Mouse (Mus musculus) heart, postnatal 10 days (tissue): ENCODE data around the gene Hlx. TPM values are rescaled to one million over a fixed set of nuclear protein-coding genes. Genes with fewer than 3 reads are reported as not detected.

ENCODE experiments used
- DNase-seq, 2 experiments: peaks; one replicate each; pipeline ENCODE4 v3.0.0; 2021
- intact Hi-C: fragments of 180-260 bp; cut with DNase I; formaldehyde crosslinking; loops from one replicate; pipeline ENCODE4 v1.15.1; 2025
- total RNA-seq, 2 experiments: library from RNA; stranded (reverse); gene quantifications; 2 replicates each; pipeline ENCODE4 v1.2.3; 2021

Hlx gene
- total RNA-seq, 2 experiments from 2014 or later, result 23.2 to 27.1 TPM

DNA sequence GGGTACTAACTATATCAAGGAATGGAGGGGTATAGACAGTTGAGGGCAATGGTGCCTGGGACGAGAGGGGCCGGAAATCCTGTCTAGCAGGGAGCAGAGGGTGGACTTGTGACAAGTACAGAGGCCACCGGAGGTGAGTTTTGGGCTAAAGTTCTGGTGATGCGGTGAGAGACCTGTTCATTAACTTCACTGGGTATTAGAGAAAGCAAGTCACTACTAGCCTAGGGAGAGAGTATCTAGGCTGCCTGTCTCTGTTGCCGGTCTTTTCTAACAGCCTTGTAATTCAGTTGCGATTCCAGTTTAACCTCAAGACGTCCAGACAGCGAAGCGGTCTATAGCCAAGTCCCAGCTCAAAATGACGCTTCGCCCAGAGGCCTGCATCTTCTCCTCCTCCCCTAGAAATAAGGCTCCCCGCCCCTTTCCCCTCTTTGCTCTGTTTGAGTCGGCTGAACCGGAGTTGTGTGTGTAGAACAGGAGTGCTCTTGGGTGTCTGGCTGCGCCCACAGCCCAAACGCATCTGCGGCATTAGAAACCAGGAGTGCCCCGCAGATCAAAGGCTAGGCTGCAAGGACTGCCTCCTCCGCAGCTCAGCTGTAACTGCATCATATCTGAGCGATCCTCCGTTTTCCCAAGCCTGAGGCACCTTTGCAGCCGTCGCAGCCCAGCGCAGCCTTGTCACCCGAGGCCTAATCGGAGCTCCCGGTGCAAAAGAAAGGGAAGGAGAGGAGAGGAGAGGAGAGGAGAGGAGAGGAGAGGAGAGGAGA is 1.8 kb upstream of the Hlx start:
- intact Hi-C loops, result loop anchor here (2.0 to 5.0 kb wide), 2 partner anchors 15 to 697 kb away; no protein-coding TSS in a partner anchor
- peak in 1 of 2 experiments; percentile 63 for DNase-seq

DNA sequence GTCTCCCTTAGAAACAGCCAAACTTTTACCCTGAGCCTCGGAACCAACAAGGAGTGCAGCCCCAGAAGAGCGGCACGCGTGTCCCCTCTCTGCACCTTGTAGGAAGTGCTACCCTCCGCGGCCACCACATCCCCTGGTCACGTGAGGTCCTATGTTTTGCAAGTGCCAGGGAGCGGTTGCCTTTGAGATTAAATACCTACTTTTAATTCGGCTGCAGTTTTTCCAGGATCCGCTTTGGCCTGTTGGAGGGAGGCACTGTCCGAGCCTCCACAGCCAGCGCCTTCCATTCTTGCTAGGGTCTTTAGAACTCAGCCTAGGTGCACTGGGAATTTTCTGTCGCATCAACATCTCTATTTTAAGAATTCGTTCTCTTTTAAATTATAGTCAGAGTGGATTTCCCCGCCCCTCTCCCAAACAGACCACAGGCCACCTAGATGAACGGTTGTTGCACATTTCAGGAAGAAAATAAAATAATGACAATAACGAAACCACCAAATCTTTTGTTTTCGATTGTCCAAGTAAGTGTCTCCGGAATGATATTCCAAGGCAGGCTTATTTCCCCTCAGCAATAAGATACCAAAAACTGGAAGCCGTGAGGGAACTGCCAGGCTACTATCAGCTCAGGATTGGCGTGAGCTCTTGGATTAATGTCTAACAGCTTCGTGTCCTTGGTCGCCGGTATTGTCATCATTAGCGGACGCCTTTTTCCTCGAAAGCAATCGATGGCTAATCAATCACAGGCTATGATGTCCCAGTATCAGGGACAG is 1.1 kb upstream of the Hlx start:
- DNase-seq, result peak in 1 of 2 experiments; percentile 50
- intact Hi-C loops, result loop anchor here (2.0 to 5.0 kb wide), 2 partner anchors 15 to 696 kb away; no protein-coding TSS in a partner anchor

DNA sequence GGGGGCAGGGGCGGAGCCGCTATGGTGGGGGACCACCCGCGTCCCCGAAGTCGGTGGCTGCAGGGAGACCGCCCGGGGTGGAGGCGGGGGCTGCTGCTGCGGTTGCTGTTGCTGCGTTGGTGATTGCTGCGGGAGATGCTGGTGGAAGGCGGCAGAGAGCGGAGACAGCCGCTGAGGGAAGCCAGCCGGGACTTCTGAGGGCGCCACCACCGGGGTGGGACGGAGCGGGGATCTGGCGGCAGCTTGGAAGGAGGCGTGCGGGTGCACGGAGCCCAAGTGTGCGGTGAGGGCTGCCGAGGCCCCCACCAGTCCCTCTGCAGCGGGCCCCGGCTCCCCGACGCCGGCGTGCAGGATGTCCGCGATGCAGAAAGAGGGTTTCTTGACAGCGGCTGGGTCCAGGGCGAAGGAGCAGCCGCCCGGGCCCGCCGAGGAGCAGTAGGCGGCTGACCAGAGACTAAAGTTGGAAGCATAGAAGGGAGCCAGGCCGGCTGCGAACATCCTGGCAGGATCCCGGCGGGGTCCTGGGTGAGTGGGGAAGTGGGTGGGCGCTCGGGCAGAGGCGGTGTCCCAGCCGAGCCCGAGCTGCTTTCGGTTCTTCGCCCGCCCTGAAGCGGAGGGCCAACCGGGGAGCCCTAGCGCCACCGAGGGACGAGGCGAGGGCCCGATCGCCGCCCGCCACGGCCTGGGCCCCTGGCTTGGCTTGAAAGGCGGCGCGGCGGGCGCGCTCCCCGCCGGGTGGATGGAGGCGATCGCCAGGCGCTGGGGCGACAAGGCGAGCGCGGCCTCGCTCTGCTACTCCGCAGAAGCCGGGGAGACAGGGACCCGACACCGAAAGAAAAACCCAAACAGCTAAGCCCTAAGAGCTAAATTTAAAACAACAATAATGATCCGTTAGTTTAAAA is 524 bp downstream of the Hlx start:
- intact Hi-C loops, result loop anchor here (5.0 kb wide), 1 partner anchor 695 kb away; no protein-coding TSS in a partner anchor
- peak; percentile 70 to 73 for DNase-seq

DNA sequence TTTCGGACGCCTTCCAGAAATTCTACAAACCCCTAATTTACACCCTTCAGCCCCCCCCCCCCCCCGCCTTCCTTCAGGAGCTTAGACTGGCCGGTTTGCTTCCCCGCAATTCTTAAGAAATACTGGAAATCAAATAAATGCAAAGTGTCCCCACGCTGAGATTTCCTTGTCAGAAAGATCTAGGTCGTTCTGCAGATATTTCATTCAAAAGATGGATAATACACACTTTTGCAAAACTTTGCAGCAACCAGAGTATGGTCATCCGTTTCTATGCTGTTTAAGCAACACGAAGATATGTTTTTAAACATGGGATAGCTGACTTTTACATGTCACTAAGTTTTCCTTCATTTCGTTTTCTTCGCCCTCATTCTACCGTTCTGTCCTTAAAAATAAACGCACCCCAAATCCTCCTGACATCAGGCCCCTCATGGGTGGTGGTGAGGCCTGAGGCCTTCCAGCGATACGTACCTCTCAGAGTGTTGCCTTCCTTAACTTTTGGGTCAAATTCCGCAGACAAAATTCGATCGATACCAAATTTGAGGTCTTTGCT is 1.3 kb downstream of the Hlx start:
- DNase-seq, result no peak
- intact Hi-C loops, result loop anchor here (5.0 kb wide), 1 partner anchor 694 kb away; no protein-coding TSS in a partner anchor

DNA sequence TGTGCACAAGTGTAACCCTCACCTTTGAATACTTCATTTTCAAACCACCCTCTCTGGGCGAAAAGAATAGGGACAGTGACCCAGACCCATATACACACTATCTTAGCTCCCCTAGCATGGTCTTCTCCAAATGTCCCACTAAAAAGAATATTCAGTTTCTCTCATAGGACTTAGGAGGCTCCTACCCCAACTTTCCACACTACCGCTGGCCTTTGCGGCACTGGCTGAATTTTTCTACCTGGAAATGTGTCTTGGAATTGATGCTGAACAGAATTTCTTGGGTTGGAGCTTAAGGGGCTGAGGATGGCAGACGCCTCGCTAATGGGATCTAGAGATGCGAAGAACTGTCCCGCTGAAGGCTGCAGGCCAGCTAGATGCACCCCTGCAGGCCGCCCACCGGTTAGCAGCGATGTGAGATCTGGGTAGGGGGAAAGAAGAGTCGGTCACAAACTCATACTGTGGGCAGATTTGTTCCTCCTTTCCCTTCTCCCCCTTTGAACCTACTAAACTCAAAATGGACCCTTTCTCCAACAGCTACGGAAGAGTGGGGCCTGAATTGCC is 1.9 kb downstream of the Hlx start:
- intact Hi-C loops, result loop anchor here (5.0 kb wide), 1 partner anchor 693 kb away; no protein-coding TSS in a partner anchor
- DNase-seq, result no peak

DNA sequence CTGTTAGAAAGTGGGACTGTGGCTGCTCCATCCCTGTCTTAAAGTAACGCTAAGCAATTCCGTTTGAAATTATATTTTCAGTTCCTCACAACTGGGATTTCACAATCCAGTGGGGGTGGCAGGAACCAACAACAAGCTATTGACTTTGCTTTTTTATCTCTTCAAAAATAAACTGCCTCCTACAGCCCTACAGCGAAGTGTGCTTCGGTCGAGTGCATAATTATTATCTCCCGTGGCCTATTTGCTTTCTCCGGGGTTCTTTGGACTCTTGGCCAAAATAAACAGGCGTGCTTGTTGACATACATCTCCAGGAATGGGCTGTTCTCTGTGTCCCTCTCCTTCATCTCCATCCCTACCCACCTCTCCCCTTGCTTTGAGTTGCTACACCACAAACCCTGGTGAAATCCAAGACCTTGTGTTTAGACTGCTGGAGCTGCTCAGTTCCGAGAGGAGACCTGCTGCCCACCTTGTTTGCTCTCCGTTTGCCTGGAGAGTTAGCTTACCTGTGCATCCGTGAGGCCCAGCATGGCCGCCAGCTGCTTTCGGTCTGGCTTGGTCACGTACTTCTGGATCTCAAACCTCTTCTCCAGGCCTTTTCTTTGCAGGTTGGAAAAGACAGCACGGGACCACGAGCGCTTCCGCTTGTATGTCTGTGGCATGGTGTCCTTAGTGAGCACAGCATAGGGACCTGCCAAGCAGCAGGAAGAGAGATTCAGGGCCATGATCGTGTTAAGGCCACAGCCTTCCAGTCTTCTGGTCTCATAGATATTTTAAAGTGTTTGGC is 2.9 kb downstream of the Hlx start:
- peak in 1 of 2 experiments; percentile 43 for DNase-seq
- intact Hi-C loops, result loop anchor here (5.0 kb wide), 1 partner anchor 692 kb away; no protein-coding TSS in a partner anchor

DNA sequence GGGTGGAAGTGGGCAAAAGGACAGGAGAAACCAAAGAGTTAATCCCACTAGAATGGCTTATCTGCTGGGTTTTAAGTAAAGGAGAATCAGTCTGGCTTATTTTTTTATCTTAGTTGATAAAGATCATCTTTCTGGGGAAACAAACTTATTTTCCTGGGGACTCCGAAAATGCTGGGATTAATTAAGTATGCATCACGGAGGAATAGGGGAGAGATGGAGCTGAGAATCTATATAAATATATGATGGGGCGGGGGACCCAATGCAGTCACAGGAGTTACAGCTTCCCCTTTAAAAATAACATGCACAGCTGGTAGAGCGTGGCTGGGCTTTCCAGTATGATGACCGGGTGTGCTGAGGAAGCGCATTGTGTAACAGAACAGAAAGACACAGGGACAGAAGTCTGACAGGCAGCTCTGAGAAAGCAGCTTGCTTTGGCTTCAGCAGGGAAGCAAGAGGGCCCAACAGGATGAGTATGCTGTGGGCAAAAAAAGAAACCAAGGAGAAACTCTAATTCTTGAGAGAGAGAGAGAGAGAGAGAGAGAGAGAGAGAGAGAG is 3.8 kb downstream of the Hlx start:
- intact Hi-C loops, result no loop called here
- no peak for DNase-seq

DNA sequence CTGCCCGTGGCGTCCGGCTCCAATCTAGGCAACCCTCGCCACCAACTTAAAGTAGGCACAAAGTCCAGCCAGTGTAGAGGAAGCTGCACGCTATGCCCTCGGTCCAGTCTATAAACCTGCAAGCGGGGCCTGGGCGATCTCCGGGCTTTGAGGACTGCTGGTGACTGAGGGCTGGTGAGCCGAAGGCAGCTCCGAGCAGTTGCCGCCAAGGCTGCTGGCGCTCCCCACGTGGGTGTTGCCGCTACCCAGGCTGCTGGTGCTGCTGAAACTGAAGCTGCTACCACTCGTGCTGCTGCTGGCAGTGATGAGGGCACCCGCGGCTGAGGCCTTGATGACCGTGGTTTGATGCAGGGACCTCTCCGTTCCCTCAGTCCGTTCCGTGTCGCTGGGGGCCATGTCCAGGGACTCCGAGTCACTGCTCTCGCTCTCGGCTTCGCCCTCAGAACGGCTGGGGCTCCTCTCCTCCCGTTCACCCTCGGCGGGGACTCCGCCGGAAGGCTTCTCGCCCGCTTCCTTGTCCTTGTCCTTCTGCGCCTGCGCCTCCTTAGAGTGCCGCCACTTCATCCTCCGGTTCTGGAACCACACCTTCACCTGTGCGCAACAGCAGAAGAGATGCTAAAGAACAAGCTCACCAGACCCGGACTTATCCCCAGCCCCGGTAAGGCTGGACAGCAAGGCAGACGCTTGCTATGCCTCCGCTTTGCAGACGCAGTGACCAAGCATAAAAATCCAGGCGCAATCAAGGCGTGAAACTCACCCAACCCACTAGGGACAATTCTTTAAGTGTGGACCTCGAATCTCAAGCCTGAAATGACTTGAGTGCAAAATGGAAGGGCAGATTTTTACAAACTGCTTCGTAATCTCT is 4.8 kb downstream of the Hlx start:
- intact Hi-C loops, result no loop called here
- DNase-seq, result no peak

DNA sequence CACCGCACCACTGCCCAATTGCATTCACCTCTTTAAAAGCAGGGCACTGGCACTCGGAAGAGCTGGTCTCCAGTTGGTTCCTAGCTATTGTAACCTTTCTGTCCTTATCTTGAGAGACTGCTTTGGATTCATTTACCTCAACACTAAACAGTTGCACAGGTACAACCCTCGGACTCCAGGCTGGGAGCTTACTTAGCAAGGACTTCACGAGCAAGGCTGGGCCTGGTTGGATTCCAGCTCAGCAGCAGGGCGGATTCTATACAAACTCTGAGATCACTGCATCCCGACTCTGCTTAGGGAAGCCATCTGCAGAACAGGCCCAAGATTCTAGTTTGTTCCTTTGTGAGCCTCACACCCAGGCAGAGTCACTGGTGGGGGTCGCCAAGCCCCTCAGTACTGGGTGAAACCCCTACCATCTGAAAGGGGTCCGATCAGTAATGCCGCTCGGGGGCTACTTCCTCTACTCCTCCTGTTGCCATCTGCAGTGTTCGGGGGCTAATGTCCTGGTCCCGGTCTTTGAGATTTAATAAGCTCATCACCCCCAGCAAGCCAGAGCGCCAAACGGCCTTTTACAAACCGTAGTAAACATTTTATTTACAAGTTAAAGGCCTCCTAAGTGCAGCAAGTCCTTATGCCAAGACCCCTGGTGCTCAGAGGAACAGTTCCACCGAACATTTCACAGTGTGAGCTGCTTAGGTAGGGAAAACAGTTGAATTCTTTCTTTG is 5.7 kb downstream of the Hlx start:
- no peak for DNase-seq
- intact Hi-C loops, result no loop called here

DNA sequence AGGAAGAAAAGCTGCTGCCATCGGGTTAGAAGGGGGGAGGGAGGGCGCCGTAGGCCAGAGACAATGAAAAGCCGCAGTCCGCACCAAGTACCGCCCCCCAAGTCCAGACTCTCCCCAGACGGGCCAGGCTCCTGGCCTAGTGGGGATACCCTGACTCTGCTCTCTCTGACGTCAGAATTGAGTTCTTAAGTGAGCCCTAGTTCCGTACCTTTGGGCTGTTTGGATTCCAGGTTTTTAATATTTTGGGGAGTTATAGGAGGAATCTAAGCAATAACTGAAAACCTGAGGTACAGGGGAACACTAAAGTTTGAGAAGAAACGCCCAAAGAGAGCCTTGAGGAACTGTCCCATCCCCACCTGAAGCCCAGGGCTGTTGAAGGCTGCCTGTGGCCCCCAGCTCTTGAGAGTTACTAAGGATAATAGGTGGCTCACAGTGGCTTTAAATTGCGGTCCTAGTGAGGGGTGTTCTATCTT is 7.1 kb downstream of the Hlx start:
- intact Hi-C loops, result no loop called here
- DNase-seq, result no peak

DNA sequence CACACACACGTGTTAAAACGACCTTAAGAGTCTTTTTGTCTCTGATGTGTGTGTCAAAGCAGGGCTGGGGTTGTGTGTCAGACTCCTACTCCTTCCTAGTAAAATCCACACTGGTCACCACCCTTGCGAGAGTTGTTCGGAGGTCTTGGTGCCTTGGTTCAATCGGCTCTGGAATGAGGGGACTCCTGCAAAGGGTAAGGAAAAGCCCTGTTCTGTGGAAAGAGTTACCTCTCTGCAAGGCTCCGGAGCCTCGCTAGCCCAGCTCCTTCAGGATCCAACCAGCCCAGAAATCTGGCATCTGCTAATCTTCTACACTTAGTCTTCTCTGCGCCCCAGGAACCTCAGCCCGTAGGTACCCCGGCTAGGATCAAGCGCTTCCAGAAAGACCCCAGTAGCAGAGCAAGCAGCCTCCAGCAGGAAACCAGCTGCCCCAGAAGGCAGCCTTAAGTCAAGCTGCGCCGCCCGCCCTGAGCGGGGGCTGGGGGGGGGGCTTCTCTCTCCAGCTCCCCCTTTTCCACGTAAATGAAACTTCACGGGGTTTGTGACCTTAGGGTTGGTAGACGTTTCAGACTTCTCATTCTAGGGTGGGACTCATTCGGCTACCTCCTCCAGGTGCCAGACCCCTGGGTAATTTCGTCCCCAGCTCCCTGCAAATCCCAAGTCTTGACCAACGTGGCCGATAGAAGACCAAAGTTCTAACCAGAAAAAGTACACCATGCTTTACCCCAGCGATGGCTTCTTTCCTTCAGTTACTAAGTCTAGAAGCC is 7.7 kb downstream of the Hlx start:
- peak in 1 of 2 experiments; percentile 5 for DNase-seq
- intact Hi-C loops, result no loop called here

DNA sequence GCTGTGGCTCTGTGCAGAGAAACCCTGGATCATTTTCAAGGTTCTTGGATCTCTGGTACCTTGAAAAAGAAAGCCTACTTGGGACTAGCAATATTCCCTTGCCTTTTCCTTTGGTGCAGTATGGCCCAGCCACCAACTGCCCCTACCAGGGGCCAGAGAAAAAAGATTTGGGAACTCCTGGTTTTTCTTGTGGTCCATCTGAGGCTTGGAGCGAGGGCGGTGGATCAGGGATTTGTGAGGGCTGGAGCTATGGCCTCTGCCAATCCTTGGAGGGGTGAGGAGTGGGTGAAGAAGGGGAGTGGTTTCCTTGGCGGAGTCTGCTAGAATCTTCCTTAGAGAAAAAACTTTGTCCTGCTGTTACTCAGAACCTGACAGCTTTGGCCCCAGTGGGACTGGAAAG is 8.5 kb downstream of the Hlx start:
- no peak for DNase-seq
- intact Hi-C loops, result no loop called here

DNA sequence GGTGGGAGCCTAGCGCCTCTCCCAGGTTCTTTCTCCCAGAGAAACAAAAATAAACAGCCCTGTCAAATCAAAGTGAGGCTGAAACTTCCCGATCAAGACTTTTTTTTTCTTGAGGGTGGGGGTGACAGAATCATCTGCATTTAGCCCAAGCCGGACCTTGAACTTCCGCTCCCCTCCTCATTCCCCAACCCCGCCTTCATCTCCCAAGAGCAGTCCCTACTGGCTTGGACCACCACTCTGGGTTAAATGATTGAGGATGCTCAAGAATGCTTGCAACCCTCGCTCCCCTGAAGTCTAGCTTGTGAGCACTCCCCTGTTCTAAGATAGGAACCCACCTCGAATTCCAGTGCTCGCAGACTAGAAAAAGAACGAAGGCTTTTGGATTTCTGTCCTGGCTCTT is 11.3 kb downstream of the Hlx start:
- no peak for DNase-seq
- intact Hi-C loops, result no loop called here

DNA sequence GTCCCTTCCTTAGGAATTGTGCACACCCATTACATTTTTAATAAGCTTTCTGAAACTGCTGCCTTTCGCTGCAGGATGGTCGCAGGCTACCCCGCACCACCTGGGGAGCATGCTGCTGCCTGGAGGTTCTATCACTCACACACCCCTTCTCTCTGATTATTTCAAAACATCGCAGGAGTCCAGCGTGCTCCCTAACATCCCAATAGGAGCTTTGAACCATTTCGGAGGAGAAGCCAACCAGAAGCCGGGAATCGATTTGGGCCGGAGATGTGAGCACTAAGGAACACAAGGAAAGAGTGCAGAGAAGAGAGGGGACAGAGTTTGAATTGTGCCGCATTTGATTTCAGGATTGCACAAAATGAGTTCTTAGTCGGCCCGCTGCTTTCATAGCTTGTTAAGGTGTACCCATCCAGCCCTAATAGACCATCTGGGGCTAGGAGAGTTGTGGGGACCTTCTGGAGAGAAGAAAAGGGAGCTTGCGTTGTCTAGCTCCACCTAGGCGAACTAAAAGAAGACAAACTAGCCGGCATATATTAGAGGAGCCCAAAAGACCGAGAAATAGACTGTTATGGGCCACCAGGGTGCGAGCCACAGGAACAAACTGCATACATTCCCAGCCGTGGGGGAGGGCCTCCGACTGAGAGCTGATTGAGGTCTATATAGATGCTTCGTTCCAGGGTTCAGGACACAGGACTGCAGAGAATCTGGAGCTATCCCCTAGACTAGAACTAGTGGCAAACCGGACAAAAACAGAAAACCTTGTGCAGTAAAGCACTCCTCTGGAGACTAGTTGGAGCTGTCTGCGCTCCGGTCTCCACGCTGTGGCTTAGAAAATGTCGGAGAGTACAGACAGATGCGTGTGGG is 12.0 kb downstream of the Hlx start:
- intact Hi-C loops, result no loop called here
- peak in 1 of 2 experiments; percentile 5 for DNase-seq
